Mouse (Mus musculus): ENCODE measurements around the gene Phkb. TPM values are rescaled to one million over a fixed set of nuclear protein-coding genes. Genes with fewer than 3 reads are reported as not detected.

The Phkb gene
- polyA plus RNA-seq (2017; shearing (Covaris generic)): 40.0 TPM

GRCm38 (mm10) chr8:85840657-85841488 is at the start of gene Phkb, which contains the start of gene Itfg1:
TSS of gene Phkb (plus strand) at chr8:85840959.
TSS of gene Itfg1 (minus strand) at chr8:85840921.

Other genes with a start within 250 kb of the Phkb start
- gene Neto2, start 140.0 kb upstream of the Phkb start, polyA plus RNA-seq (2017; shearing (Covaris generic)): 0.17 TPM
- 22.2 TPM for gene Itfg1, start within 50 bp of the Phkb start, polyA plus RNA-seq (2017; shearing (Covaris generic))

All from inflammation-experienced regulatory T-cells, adult 16 weeks (primary cell).